Mouse (Mus musculus): Measurements from ENCODE around the gene Cd72.
A peak's percentile ranks its signal among the peaks of the same experiment; 100 is the strongest.
"Not testable (repeated sequence)": the region's sequence is repeated elsewhere in the genome, so short reads cannot be mapped to it uniquely, and the experiment has no call there.

Cd72 gene

DNA sequence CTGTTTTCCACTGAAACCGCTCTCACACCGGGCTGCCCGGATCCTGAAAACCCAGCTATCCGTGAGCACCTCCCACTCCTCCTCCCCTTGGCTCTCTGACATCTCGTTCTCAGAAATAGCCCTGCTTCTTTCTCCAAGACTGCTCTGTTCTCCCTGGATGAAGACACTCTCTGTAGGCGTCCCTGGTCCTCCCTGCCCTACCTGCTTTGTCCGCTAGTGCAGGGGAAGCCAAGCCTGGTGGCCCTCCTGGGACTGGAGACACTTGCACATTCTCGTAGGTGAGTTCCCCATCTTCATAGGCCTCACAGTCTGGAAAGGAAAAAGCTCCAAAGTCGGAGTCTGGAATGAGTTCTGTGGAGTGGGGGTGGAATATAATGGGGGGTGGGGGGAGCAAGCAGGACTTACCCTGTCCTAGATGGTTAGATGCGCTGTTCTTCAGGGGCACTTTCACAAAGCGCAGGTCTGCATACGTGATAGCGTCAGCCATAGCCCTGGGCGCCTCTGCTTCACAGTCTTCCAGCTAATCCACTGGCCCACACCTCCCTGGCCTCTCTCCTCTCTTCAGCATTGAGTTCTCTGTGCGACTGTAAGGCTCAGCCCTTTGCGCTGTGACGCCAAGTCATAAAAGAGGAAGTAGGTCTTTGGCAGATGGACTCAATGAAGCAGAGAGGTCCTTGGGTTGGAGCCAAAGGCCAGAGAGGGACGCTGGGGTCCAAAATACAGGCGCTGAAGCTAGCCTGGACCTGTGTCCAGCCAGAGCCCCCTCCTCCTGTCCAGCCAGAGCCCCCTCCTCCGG is at the start of gene Cd72:
Cd72 (minus strand) TSS at position 588 of the 796 bp plus-strand sequence.
- no peak for DNase-seq (ENCODE audit: low spot score)

DNA sequence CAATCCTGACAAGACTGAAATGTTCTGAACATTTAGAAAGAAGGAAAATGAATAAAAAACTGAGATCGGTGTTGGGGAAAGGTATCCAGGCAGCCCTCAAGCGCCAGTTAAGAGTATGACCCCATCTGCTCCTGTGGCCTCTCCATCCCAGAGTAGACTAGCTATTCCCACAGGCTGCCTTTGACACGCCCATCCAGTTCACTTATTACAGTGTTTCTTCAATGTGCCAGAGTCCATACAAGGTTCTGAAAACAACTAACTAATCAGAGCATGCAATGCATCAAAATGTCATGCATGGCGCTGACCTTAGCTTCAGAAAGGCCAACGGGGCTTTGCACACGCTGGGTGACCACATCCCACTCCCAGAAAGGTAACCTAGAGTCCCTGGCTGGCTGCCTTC is 49.1 kb upstream of the Cd72 start:
- no peak for DNase-seq (ENCODE audit: low spot score)

DNA sequence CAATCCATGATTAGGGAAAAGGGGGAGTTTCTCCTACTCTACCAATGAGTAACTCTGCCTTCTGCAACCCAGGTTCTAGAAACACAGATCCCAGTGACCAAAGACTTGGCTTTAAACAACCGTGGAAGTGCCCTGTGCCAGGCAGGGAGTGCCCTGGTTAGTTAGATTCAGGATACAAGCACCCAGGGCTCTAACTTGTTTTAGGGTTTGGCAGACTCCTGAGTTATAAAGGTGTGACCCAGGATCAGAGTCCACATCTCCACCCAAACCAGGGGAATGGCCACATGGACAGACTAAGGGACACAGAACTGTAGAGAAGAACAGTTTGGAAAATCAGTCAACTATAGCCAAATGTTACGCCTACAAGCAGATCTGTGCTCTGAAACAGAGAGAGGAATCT is 48.6 kb upstream of the Cd72 start:
- DNase-seq (ENCODE audit: low spot score): no peak

DNA sequence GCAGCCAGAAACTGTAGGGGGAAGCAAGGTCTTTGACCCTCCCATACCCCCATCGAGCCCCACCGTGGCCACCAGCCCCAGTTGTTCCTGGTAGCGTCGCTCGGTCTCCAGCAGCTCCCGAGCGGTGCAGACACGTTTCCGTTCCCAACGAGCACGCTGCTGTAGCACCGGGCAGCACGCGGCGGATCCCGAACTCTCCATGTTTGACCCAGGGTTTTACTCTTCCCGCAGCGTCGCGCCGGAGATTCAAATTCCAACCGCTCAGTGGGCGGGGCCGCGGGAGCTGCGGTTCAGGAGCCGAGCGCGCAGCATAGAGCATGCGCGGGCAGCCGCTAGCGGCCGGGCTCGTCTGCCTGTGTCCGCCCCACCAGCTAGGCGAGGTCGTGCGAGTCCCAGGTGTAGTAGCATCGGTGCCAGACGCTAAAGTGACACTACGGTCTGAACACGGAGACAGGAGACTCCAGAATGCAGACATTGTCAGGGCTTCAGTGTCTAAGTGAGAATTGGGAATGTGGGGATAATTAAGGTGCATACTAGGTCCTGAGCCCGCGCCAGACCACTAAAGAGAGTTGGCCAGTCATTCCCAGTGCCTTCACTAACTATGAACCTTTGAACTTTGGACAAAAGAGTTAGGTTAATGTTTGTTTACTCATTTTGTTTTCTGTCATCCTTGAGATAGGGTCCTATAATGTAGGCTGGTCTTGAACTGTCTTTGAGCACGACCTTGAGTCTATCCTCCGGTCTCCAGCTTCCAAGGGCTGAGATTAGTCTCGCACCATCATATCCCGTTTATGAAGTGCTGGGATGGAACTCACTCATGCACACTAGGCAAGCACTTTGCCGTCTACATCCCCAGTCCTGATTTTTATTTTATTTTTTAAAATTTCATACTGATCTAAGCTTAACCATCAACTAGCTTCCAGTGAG is 45.2 kb upstream of the Cd72 start, which contains the start of gene Arhgef39:
Arhgef39 (minus strand) TSS at position 289 of the 927 bp plus-strand sequence.
- DNase-seq (ENCODE audit: low spot score): peak; percentile 77

DNA sequence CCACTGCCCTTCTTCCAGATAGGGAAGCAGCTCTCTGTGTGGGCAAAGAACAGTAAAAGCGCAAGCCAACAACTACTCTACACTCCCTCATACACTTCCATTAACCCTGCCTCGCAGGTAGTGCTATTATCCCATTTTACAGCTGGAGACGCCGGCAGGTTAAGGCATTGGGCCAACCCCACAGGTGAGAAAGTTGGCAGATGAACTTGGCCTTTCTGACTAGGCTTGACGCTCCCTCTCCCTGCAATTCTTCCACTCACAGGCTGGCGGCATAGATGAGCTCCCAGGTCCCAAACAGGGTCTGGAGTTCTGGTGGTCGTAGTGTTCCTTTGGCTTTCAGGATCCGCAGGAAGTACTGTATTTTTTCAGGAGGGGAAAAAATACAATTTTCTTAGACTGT is 44.6 kb upstream of the Cd72 start:
- no peak for DNase-seq (ENCODE audit: low spot score)

DNA sequence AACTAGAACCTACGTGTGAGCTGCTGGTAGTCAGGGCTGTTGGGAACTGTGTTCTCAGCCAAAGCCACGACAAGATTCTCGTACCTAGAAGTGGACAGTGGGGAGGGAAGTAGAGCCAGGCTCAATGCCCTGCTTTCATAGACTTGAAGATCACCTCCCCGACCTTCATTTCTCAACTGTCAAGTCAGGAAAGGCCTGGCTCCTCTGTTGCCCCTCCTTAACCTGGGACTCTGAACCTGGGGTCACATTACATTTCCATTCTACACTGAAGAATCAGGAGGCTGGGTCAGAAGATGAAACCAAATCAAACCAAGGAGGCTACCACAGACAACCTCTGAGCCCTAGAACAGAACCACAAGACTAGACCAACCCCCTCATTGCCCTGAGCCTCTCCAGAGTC is 43.5 kb upstream of the Cd72 start:
- DNase-seq (ENCODE audit: low spot score): no peak

DNA sequence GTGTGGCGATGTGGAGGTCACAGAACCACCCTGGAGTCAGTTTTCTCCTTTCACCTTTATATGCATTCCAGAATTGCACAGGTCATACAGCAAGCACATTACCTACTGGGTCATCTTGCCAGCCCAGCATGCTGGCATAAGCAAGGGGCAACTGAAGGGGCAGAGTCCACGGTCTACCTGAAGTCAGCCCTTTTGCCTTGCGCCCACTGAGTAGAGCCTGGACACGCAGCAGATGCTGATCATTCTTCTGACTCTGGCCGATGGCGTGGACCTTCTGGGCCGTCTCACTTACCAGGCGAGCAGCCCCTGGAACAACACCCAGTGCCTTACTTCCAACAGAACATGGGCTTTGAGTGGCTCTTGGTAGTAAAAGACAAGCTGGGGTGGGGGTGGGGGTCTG is 43.0 kb upstream of the Cd72 start:
- no peak for DNase-seq (ENCODE audit: low spot score)

DNA sequence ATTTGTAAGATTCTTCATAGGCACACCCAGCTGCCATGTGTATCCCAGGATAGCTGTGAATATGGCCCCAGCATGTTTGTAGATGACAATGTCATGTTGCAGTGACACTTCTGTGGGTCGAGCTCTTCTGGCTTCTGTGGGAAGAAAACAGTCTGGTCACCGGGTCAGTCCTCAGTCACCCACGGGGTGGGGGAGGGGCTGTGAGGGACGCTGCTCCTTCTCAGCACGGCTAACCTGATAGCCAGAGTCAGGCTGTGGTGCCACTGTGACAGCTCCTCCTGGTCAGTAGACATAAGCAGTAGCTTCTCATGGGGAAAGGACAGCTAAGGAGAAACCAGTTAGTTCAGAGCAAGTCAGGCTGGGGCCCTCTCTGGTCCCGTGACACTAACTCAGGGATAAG is 42.2 kb upstream of the Cd72 start:
- DNase-seq (ENCODE audit: low spot score): no peak

DNA sequence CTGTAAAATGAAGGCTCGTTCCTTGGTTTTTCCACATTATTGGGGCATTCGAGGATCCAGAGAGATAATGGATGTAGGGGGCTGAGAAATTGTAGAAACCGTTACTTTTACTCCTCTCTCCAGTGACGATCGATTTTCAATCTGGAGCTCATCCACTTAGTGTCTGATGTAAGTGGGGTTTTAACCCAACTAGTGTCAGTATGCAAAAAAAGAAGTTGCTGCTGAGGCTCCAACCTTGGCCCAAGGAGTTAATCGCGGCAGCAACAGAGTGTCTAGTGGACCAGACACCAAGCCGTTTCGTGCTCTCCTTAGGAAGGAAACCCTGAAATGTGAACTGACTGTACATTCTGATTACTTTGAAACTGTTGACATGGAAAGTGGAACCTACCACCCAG is 39.4 kb upstream of the Cd72 start:
- no peak for DNase-seq (ENCODE audit: low spot score)

DNA sequence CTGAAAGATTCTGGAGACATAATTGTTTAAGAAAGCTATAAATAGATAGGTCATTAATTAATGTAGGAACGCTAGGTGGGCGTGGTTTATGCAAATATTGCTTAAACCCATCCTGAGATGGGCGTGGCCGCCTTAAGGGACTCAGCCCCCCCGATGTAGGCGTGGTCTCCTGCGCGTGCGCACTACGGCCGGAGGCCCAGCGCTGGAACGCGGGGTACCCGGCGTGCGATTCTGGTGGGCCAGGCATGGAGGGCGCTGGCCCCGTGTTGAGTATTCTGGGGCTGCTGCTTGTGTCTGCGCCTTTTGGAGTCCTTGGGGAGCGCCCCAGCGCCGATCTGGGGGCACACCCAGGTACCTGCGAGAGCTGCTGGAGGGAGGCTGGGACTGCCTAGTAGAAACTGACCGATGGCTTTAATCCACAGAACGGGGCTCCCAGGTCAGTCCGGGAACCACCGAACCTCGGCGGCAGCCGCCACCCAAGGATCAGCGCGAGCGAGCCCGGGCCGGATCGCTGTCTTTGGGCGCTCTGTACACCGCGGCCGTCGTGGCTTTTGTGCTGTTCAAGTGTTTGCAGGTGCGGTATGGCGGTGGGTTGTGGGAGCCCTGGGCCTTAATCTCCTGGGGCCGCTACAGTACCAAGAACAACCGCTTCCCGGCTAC is 38.9 kb upstream of the Cd72 start:
- DNase-seq (ENCODE audit: low spot score): peak; percentile 97

DNA sequence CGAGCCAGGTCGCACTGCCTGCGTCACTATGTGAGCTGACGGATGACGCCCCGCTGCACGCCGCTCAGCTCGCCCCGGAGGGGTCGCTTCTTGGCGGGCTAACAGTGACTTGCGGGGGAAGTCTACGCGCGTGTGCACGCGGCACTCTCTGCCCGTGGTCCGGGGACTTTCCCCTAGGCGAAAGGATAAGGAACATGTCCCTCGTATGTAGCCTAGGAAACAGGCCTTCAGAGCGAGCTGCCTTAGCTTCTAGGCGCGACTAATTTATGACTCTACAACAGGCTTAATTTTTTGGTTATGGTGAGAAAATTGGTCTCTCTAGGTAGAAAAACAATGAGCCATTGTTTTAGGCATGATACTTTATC is 38.4 kb upstream of the Cd72 start, which contains the start of gene Ccdc107:
Ccdc107 (plus strand) TSS at position 80 of the 365 bp plus-strand sequence.
- DNase-seq (ENCODE audit: low spot score): peak; percentile 73

DNA sequence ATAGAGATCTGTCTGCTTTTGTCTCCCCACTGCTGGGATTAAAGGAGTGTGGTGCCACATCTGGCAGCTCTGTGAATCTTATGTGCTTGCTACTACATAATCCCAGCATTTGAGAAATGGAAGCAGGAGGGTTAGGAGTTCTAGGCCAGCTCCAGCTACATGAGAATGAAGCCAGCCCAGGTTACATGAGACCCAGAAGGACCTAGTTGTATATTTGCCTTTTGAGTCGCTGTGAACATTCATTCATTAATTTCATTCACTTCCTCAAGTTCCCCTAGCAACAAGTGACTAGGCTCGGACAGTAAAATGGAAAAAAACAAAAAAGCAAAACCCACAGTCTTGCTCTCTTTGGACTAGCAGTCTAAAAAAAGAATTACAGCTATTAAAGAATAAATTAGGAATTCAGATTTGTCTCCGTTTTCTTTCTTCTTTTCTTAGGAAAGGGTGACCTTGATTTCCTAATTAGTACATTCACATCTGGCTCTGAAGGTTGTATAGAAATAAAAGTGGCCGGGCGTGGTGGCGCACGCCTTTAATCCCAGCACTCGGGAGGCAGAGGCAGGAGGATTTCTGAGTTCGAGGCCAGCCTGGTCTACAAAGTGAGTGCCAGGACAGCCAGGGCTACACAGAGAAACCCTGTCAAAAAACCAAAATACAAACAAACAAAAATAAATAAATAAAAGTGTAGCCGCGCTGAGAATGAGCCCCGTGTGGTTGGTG is 37.8 kb upstream of the Cd72 start:
- DNase-seq (ENCODE audit: low spot score): no peak

DNA sequence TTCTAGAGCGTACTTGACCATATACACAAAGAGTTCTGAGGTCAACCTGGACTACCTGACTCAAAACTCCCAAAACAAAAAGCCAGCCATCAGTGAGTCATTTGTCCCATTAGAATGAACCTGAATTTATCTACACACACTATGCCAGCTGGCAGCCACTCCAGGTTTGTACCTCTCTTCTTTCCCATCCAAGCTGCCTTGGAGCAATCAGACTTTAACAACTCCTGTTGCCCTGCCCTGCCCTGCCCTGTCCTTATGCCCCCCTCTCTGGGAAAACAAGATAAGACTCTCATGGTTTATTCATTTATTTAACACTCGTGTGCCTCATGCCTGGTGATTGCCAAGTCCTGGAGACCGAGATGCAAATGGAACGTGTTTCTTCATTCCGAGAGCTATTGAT is 36.4 kb upstream of the Cd72 start:
- DNase-seq (ENCODE audit: low spot score): no peak

DNA sequence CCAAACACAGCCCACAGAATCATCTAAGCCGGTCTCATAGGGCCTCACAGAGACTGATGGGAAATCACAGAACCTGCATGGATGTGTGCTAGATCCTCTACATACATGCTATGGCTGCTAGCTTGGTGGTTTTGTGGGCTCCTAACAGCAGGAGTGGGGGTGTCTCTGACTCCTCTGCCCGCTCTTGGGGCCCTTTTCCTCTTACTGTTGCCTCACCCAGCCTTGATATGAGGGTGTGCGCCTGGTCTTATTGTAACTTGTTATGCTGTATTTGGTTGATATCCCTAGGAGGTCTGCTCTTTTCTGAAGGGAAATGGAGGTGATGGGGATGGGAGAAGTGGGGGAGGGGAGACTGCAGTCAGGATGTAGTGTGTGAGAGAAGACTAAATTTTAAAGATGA is 35.2 kb upstream of the Cd72 start:
- no peak for DNase-seq (ENCODE audit: low spot score)

DNA sequence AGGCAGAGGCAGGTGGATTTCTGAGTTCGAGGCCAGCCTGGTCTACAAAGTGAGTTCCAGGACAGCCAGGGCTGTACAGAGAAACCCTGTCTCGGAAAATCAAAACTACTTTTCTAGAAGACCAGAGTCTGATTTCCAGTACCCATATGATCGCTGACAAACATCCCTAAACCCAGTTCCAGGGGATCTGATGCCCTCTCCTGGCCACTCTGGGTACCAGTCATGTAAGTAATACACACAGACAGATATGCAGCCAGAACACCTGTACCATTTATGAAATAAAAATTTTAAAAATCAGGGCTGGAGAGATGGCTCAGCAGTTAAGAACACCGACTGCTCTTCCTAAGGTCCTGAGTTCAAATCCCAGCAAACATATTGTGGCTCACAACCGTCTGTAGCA is 31.2 kb upstream of the Cd72 start:
- not testable (repeated sequence) for DNase-seq (ENCODE audit: low spot score)

DNA sequence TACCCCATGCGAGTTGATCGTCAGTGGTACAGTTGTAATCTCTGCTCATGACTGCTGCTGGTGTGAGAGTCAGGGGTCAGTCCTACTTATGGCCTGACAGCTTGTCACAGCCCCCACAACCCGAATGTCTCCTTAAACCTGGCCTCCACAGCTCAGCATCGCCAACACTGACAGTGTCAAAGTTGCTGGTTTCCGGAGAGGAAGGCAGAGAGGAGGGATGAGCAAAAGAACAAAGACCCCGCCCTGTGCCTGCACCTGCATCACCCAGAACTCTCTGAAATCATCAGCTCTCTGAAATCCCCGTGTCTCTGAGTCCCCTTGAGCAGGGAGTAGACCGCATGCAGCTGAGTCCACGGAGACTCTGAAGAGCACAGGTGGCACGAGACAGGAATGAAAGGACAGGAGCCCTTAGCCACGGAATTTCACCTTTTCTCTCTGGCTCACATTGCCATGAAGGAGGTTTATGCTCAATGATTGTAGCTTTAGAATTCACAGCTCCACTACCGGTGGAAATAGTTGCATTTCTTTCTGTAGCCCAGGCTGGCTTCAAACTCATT is 29.2 kb upstream of the Cd72 start, which contains the start of gene Sit1:
Sit1 (minus strand) TSS at position 200 of the 557 bp plus-strand sequence.
- DNase-seq (ENCODE audit: low spot score): no peak

DNA sequence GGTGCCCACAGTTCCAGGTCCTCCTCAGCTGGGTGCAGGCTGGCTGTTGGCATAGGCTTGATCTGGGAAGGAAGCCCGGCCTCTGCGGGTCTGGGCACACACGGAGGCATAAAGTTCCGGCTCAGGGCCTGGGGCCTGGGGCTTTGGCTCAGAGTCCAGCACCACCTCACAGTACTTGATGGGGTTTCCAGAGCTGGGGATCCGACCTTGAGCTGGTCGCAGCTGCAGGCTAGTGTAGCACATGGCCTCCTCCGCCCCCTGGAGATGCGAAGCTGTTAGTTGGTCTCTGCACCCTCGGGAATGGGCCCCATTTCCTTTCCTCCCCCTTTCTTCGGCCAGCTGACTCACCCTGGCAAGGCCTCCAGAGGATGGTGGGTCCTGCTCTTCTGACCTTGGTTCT is 28.2 kb upstream of the Cd72 start:
- no peak for DNase-seq (ENCODE audit: low spot score)

DNA sequence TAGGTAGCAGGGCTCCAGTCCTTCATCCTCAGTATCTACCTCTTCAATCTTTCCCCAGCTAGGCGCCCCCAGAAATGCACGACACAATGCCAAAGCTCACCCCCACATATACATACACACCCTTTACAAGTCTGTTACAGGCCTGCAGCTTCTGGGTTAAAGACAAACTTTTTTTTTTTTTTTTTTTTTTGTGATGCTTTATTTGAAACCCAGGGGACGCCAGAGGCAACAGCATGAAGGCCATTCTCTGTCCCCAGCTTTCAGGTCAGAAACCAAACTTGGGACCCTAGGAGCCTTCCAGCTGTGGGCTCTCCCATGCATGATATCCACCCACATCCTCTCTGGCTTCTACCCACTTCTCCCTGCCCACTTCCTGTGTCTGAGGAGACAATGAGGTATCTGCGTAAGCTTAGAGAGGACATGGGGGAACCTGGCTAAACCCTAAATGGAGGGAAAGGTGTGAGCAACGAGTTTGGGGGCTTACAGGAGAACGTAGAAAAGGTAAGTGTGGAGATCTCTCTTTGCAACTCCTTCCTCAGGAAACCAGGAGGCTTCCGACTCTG is 27.5 kb upstream of the Cd72 start:
- no peak for DNase-seq (ENCODE audit: low spot score)

DNA sequence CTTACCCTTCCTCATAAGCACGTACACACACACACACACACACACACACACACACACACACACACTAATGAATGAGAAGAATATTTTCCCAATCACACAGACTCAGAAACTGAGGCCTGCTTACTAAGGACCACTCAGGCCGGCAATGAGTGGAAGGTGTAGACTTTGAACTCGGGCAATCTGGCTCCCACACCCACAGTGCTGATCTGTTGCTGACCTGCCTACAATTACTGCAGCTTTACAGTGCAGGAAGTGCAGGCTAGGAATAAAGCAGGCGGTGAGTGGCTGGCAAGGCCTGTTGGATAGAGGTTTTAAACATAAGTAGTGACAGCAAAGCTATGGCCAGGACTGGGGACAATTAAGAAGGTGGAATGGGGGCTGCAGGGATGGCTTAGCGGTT is 26.6 kb upstream of the Cd72 start:
- DNase-seq (ENCODE audit: low spot score): no peak

DNA sequence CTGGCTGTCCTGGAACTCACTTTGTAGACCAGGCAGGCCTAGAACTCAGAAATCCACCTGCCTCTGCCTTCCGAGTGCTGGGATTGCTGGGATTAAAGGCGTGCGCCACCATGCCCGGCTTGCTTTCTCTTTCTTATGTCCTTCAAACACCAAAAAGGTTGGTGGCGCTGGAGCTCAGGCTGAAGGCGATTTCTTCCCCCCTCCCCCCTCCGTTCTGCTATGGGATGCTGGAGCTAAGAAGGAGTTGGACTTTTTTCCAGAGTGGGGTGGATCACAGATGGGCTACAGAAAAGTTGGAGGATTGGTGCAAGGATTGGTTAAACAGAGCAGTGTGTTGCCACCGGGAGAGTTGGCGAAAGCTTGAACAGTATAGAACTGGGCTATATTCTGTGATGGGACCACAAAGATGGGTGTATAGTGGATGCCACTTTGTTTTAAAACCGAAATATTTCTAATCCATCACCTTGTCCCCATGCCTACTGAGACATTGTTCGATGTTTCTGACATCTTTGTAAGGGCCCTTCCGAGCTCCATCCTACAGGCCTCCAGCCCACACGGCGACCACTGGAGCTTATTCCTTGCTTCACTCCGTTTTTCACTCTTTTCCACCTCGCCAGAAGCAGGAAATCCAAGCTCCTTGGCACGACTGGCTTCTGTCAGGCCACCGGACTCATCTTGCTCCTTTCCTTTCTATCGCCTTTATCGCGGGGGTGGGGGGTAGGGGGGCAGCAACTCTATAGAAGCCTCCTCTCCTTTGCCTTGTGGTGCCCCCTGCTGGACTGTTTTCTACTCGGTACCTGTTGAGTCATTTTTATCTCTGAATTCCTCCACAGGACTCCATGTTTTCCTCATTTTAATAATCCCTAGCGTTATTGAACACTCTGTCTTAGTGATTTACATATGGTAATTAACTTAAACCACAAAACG is 24.7 kb upstream of the Cd72 start:
- peak; percentile 71 for DNase-seq (ENCODE audit: low spot score)

Measured in urinary bladder, postnatal 25 days (tissue).